Mouse (Mus musculus) heart, embryonic 12.5 days (tissue): ENCODE results near the gene Pcmtd2. TPM values are rescaled to one million over a fixed set of nuclear protein-coding genes. Genes with fewer than 3 reads are reported as not detected.

Experiments used
- ATAC-seq: fragments of 200-750 bp; cut with Nextera tagmentation; 2 replicates; pipeline ENCODE4 v1.8.0; 2017; ENCODE audit warnings: moderate TSS enrichment, moderate library complexity; ENCODE audit not compliant: insufficient number of reproducible peaks, low FRiP score
- H3K27ac ChIP-seq: fragments of 300-500 bp; sonication (generic); 2 replicates; pipeline ENCODE4 v1.5.1; 2016; ENCODE audit warnings: mild to moderate bottlenecking, moderate library complexity; ENCODE audit not compliant: poor library complexity, severe bottlenecking
- H3K27me3 ChIP-seq: fragments of 300-500 bp; sonication (generic); replicated peaks from 2 replicates; pipeline ENCODE4 v1.6.1; 2016; ENCODE audit warnings: mild to moderate bottlenecking, moderate library complexity
- H3K36me3 ChIP-seq: fragments of 300-500 bp; sonication (generic); 2 replicates; pipeline ENCODE4 v1.6.1; 2016; ENCODE audit warnings: mild to moderate bottlenecking, moderate library complexity
- H3K4me1 ChIP-seq: fragments of 300-500 bp; sonication (generic); replicated peaks from 2 replicates; pipeline ENCODE4 v1.6.1; 2016; ENCODE audit warnings: mild to moderate bottlenecking
- H3K4me2 ChIP-seq: fragments of 300-500 bp; sonication (generic); 2 replicates; pipeline ENCODE4 v1.6.1; 2016; ENCODE audit warnings: mild to moderate bottlenecking, moderate library complexity
- H3K4me3 ChIP-seq: fragments of 300-500 bp; sonication (generic); 2 replicates; pipeline ENCODE4 v1.5.1; 2016; ENCODE audit warnings: mild to moderate bottlenecking
- H3K9ac ChIP-seq: fragments of 300-500 bp; sonication (generic); 2 replicates; pipeline ENCODE4 v1.6.1; 2016; ENCODE audit warnings: mild to moderate bottlenecking, moderate library complexity
- H3K9me3 ChIP-seq: fragments of 300-500 bp; sonication (generic); replicated peaks from 2 replicates; pipeline ENCODE4 v1.6.1; 2016; ENCODE audit warnings: mild to moderate bottlenecking, moderate library complexity
- WGBS: fragments of 180-500 bp; shearing (Covaris S2); methylation state at CpG from one replicate; pipeline ENCODE4 v1.1.7; 2016; 5-methylcytosine and 5-hydroxymethylcytosine counted together
- polyA plus RNA-seq: library from polyadenylated mRNA; unstranded; fragments of >200 nt; fragmentation: Nextera tagmentation; extraction: Ambion mirVana; gene quantifications from 2 replicates; pipeline ENCODE4 v1.2.1, GENCODE M21; 2016

The Pcmtd2 gene
- polyA plus RNA-seq, 1 experiment from 2014 or later, result 32.9 TPM

DNA sequence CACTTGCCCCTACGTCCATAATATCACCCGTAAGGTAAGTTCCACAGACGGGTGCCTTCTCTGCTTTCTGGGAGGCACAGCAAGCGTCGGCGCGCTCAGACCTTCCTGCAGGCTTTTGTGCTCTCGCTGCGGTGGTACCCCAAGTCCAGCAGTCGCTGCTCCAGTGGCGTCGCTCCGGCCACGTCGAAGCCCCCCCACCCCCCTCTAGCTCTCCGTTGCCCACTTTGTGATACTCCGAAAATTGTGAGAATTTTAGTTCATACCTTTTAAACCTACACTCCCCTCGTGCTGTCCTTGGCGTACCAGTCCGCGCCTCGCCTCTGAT is 26.8 kb downstream of the Pcmtd2 start:
- H3K27me3 ChIP-seq, result no peaks in the 10 kb centered on the region
- H3K9me3 ChIP-seq, result no peaks in the 10 kb centered on the region
- 0% methylated on average over 22 of the region's 22 CpGs for WGBS
- H3K4me3 ChIP-seq, result peak overlapping the region; percentile 67
- peak overlapping the region; percentile 85 for H3K4me2 ChIP-seq
- ATAC-seq, result no peak
- H3K9ac ChIP-seq, result peak overlapping the region; percentile 81
- H3K27ac ChIP-seq, result peak overlapping the region; percentile 39; the same call in 1 of the 2 replicates
- peaks cover 15% of the 10 kb centered on the region for H3K4me1 ChIP-seq
- H3K36me3 ChIP-seq, result peaks cover 12% of the 10 kb centered on the region

DNA sequence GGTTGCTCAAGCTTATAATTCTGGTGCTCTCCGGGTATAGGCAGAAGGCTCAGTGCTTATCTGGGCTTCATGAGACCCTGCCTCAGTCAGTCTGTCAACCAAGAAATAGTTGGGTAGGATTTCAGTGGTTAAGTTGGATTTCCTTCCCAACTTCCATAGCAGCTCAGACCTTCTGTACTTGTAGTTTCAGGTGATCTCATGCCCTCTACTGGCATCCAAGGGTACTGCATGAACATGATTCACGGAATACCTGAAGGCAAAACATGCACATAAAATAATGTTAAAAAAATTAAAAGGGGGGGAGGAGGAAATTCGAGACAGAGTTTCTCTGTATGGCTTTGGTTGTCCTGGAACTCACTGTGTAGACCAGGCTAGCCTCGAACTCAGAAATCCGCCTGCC is 29.3 kb downstream of the Pcmtd2 start:
- no peak overlapping the region for H3K27ac ChIP-seq
- WGBS, result 59% methylated on average over 5 of the region's 5 CpGs
- H3K4me2 ChIP-seq, result no peak overlapping the region
- H3K36me3 ChIP-seq, result peaks cover 21% of the 10 kb centered on the region
- no peak overlapping the region for H3K9ac ChIP-seq
- no peaks in the 10 kb centered on the region for H3K27me3 ChIP-seq
- H3K4me3 ChIP-seq, result no peak overlapping the region
- H3K4me1 ChIP-seq, result peaks cover 15% of the 10 kb centered on the region
- no peaks in the 10 kb centered on the region for H3K9me3 ChIP-seq
- ATAC-seq, result no peak

DNA sequence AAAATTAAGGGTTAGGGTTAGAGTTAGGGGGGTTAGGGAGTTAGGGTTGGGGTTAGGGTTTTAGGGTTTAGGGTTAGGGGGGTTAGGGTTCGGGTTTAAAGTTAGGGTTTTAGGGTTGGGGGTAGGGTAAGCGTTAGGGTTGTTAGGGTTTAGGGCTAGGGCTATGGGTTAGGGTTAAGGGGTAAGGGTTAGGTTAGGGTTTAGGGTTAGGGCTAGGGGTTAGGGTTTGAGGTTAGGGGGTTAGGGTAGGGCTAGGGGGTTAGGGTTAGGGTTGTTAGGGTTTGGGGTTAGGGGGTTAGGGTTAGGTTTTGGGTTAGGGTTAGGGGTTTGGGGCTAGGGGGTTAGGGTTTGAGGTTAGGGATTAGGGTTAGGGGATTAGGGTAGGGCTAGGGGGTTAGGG is 33.4 kb downstream of the Pcmtd2 start:
- ATAC-seq, result no peak
- H3K27ac ChIP-seq, result no peak overlapping the region
- no peaks in the 10 kb centered on the region for H3K9me3 ChIP-seq
- H3K4me2 ChIP-seq, result no peak overlapping the region
- no peaks in the 10 kb centered on the region for H3K27me3 ChIP-seq
- no peaks in the 10 kb centered on the region for H3K4me1 ChIP-seq
- no peak overlapping the region for H3K4me3 ChIP-seq
- 86% methylated on average over 2 of the region's 2 CpGs for WGBS
- peaks cover 26% of the 10 kb centered on the region for H3K36me3 ChIP-seq
- H3K9ac ChIP-seq, result no peak overlapping the region

DNA sequence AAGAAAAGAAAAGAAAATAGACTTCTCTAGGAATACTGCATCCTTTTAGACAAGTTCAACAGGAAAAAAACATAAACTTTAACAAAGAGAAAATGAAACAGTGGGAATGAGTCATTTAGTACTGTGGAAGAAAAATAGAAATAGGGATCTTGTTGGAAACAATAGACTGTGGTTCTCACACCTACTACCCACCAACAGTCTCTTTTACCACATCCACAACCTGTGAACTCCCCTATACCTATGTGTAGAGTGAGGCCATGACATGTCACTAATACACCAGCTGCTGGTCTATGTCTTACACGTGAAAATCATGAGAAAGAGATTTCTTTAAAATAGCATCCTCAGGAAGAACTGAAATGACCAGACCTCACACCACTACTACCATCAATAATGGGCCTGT is 41.2 kb downstream of the Pcmtd2 start:
- H3K4me3 ChIP-seq, result no peak overlapping the region
- peaks cover 4% of the 10 kb centered on the region; the same call in 1 of the 2 replicates for H3K36me3 ChIP-seq
- H3K27me3 ChIP-seq, result no peaks in the 10 kb centered on the region
- H3K9ac ChIP-seq, result no peak overlapping the region
- no peaks in the 10 kb centered on the region for H3K4me1 ChIP-seq
- ATAC-seq, result no peak
- H3K27ac ChIP-seq, result no peak overlapping the region
- no peaks in the 10 kb centered on the region for H3K9me3 ChIP-seq
- 76% methylated on average over 1 of the region's 1 CpGs for WGBS
- no peak overlapping the region for H3K4me2 ChIP-seq

DNA sequence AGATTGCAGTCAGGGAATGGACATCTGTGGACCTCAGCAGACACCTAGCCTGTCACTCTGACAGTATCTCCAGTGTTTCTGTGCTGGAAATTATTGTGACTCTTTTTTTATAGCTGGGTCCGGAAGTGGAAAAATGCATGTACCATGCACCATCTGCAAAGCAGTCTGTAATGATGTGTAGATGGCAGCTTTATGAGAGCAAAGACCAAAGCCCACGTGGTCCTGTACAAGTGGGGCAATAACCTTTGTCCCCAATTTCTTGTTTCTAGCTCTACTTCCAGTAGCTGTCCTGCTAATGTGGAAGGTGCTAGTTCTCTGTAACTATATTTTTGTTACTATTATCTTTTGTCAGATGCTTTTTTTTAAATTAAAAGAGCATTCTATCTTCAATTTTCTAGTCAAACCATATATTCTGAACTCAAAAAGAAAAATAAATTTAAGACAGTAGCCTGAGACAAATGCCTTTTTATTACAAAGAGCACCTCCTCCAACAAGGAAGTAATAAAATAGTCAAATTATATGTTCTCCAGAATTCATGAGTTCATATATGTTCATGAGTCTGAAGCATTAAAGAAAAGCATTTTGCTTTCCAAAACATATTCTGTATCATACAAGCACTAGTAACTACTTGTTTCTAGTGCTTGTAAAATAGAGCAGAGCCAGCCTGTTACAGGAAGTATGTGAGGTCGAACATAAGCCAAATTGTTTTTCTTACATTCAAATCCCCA is 45.5 kb downstream of the Pcmtd2 start:
- H3K36me3 ChIP-seq, result no peaks in the 10 kb centered on the region
- no peaks in the 10 kb centered on the region for H3K4me1 ChIP-seq
- H3K27ac ChIP-seq, result no peak overlapping the region
- no peak overlapping the region for H3K4me3 ChIP-seq
- no peak for ATAC-seq
- H3K9me3 ChIP-seq, result no peaks in the 10 kb centered on the region
- no peak overlapping the region for H3K9ac ChIP-seq
- H3K4me2 ChIP-seq, result no peak overlapping the region
- H3K27me3 ChIP-seq, result no peaks in the 10 kb centered on the region
- 81% methylated on average over 3 of the region's 3 CpGs for WGBS

Other genes with a start within 250 kb of the Pcmtd2 start
- gene Prpf6, start 246.0 kb upstream of the Pcmtd2 start, polyA plus RNA-seq, result 46.8 and 48.8 TPM in 2 replicates
- gene Zfp512b, start 245.1 kb upstream of the Pcmtd2 start, polyA plus RNA-seq, result 44.8 and 46.1 TPM in 2 replicates
- gene Samd10, start 238.6 kb upstream of the Pcmtd2 start, polyA plus RNA-seq, result 12.4 and 13.4 TPM in 2 replicates
- gene Gm29797, start 180.8 kb upstream of the Pcmtd2 start, polyA plus RNA-seq, result not detected in 2 replicates
- 24.7 and 26.3 TPM in 2 replicates for gene Sox18, start 166.2 kb upstream of the Pcmtd2 start, polyA plus RNA-seq
- gene Tcea2, start 157.5 kb upstream of the Pcmtd2 start, polyA plus RNA-seq, result 13.1 and 15.4 TPM in 2 replicates
- gene Rgs19, start 143.9 kb upstream of the Pcmtd2 start, polyA plus RNA-seq, result 43.5 and 45.4 TPM in 2 replicates
- not detected in 2 replicates for gene Lkaaear1, start 139.4 kb upstream of the Pcmtd2 start, polyA plus RNA-seq
- gene Oprl1, start 122.8 kb upstream of the Pcmtd2 start, polyA plus RNA-seq, result 7.7 and 9.8 TPM in 2 replicates
- 0.06 TPM in 1 of 2 replicates, not detected in the other for gene Myt1, start 74.5 kb upstream of the Pcmtd2 start, polyA plus RNA-seq
- 52.3 and 53.3 TPM in 2 replicates for gene Polr3k, start 26.5 kb downstream of the Pcmtd2 start, polyA plus RNA-seq
- not detected in 2 replicates for gene Gm14496, start 153.3 kb downstream of the Pcmtd2 start, polyA plus RNA-seq